Mouse (Mus musculus) forebrain, embryonic 11.5 days (tissue): ENCODE data around the gene Lrrc71. TPM values are rescaled to one million over a fixed set of nuclear protein-coding genes. Genes with fewer than 3 reads are reported as not detected.

Source experiments
- ATAC-seq: fragments of 200-750 bp; cut with Nextera tagmentation; replicated peaks from 2 replicates; pipeline ENCODE4 v1.8.0; 2017; ENCODE audit warnings: moderate TSS enrichment; ENCODE audit not compliant: low FRiP score
- DNase-seq: peaks from one replicate; pipeline ENCODE4 v3.0.0-alpha.2; 2017; ENCODE audit warnings: low spot score
- H3K27ac ChIP-seq: fragments of 300-500 bp; sonication (generic); 2 replicates; pipeline ENCODE4 v1.5.1; 2014; ENCODE audit warnings: low read depth, low read length
- H3K27me3 ChIP-seq: fragments of 300-500 bp; sonication (generic); 2 replicates; pipeline ENCODE4 v1.6.1; 2014; ENCODE audit warnings: mild to moderate bottlenecking, low read length, mixed read lengths; ENCODE audit not compliant: control insufficient read depth, insufficient read depth
- H3K36me3 ChIP-seq: fragments of 300-500 bp; sonication (generic); 2 replicates; pipeline ENCODE4 v1.6.1; 2014; ENCODE audit warnings: mild to moderate bottlenecking, low read length, moderate library complexity, mixed read lengths; ENCODE audit not compliant: control insufficient read depth, insufficient read depth
- H3K4me1 ChIP-seq: fragments of 300-500 bp; sonication (generic); replicated peaks from 2 replicates; pipeline ENCODE4 v1.6.1; 2014; ENCODE audit warnings: low read length, mixed read lengths; ENCODE audit not compliant: control insufficient read depth, insufficient read depth
- H3K4me2 ChIP-seq: fragments of 300-500 bp; sonication (generic); 2 replicates; pipeline ENCODE4 v1.6.1; 2014; ENCODE audit warnings: low read depth, mild to moderate bottlenecking, low read length, moderate library complexity, mixed read lengths; ENCODE audit not compliant: severe bottlenecking
- H3K4me3 ChIP-seq: fragments of 300-500 bp; sonication (generic); 2 replicates; pipeline ENCODE4 v1.5.1; 2014; ENCODE audit warnings: low read depth, low read length
- H3K9ac ChIP-seq: fragments of 300-500 bp; sonication (generic); 2 replicates; pipeline ENCODE4 v1.6.1; 2014; ENCODE audit warnings: low read length
- H3K9me3 ChIP-seq: fragments of 300-500 bp; sonication (generic); 2 replicates; pipeline ENCODE4 v1.6.1; 2016; ENCODE audit warnings: low read length, mixed read lengths; ENCODE audit not compliant: control insufficient read depth
- WGBS: fragments of 180-500 bp; shearing (Covaris S2); extraction: QIAGEN DNeasy Blood & Tissue Kit; methylation state at CpG from one replicate; pipeline ENCODE4 v1.1.7; 2014; 5-methylcytosine and 5-hydroxymethylcytosine counted together
- polyA plus RNA-seq: library from polyadenylated mRNA; unstranded; fragments of >200 nt; fragmentation: Nextera tagmentation; extraction: Ambion mirVana; gene quantifications from 2 replicates; pipeline ENCODE4 v1.2.1, GENCODE M21; 2014

The Lrrc71 gene
- polyA plus RNA-seq, 1 experiment from 2014 or later = 0.24 TPM

DNA sequence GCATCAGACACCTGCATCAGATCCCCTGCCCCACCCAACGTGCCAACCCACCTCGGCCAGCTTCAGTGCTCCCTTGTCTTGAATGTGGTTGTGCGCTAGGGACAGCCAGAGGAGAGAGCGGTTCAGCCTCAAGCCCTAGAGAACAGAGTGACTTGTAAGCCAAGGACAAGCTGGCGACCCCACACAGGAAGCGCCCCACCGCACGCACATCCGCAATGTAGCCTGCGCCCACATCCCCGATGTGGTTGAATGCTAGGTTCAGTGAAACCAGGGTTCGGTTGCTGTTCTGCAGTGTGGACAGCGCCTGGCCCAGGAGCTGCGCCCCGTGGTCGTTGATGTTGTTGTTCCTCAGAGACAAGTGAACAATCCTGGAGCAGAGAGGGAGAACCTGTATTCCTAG, 5.7 kb downstream of the Lrrc71 start:
- Histone ChIP-seq H3K27ac (no peak overlapping the region), H3K9ac (no peak overlapping the region), H3K4me1 (no peaks in the 10 kb centered on the region), H3K27me3 (no peaks in the 10 kb centered on the region), H3K36me3 (no peaks in the 10 kb centered on the region), H3K4me2 (no peak overlapping the region), H3K9me3 (no peaks in the 10 kb centered on the region), H3K4me3 (no peak overlapping the region)
- ATAC-seq = no peak
- 90% methylated on average over 16 of the region's 16 CpGs for WGBS
- DNase-seq = no peak

DNA sequence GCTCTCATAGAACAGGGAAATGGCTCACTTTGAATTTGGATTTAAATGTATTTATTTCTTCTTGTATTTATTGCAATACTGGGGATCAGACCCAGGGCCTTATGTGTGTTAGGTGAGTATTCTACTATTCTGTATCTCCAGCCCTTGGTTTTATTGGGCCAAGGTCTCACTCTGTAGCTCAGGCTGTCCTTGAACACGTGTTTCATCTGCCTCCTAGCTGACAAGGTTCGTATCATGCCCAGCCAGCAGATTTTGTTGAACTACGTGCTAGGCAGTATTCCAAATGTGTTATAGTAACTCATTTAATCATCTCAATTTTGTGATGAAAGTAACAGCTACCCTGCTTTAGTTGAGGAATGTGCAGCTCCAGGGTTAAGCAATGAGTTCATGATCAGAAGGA, 6.4 kb downstream of the Lrrc71 start:
- H3K9ac ChIP-seq = no peak overlapping the region
- ATAC-seq (no peak), DNase-seq (no peak)
- H3K27ac ChIP-seq = no peak overlapping the region
- no peaks in the 10 kb centered on the region for H3K4me1 ChIP-seq
- no peak overlapping the region for H3K4me3 ChIP-seq
- H3K4me2 ChIP-seq = no peak overlapping the region
- H3K36me3 ChIP-seq = no peaks in the 10 kb centered on the region
- H3K9me3 ChIP-seq = no peaks in the 10 kb centered on the region
- 91% methylated on average over 3 of the region's 3 CpGs for WGBS
- no peaks in the 10 kb centered on the region for H3K27me3 ChIP-seq

DNA sequence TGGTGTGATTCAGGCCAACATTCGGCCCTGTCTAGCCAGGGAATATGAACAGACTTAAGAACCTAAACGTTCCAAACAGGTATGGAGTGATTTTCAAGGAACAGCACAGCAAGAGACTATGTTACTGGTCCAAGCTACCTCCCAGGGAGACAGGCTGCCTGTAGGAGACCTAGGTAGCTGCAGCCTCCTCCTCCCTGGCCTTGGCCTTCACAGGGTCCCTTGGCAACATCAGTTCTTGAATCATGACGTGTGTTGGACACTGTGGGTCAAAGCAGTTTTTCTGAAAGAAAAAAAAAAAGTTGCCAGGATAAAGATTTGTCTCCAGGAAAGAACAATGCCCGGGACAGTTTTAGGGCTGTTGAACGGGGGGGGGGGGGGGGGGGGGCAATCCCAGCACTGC, 9.5 kb downstream of the Lrrc71 start:
- no peak overlapping the region for H3K27ac ChIP-seq
- 86% methylated on average over 5 of the region's 5 CpGs for WGBS
- H3K9me3 ChIP-seq = no peaks in the 10 kb centered on the region
- no peaks in the 10 kb centered on the region; the same call in 1 of the 2 replicates for H3K36me3 ChIP-seq
- DNase-seq = no peak
- no peaks in the 10 kb centered on the region for H3K27me3 ChIP-seq
- H3K4me1 ChIP-seq = no peaks in the 10 kb centered on the region
- no peak overlapping the region for H3K4me3 ChIP-seq
- ATAC-seq = no peak
- H3K9ac ChIP-seq = no peak overlapping the region
- no peak overlapping the region for H3K4me2 ChIP-seq

DNA sequence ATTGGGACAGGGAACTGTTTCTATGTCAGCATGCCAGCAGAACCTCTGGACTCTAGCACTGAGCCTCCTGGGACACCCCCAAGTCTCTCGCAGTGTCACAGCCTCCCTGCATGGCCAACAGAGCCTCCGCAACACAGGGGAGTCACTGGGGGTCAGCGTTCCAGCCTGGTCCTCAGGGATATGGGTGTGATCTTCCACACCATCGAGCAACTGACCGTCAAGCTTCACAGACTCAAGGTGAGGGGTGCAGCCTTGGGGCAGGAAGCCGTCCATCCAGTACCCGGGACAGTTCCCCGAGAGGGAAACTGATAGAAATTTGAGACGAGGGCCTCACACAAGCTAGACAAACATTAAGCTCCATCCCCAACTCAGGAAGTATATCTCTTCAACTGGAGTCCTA, 13.1 kb downstream of the Lrrc71 start:
- H3K27me3 ChIP-seq = no peaks in the 10 kb centered on the region
- DNase-seq (no peak), ATAC-seq (no peak)
- H3K4me1 ChIP-seq = no peaks in the 10 kb centered on the region
- H3K4me3 ChIP-seq = no peak overlapping the region
- WGBS = 89% methylated on average over 9 of the region's 9 CpGs
- no peaks in the 10 kb centered on the region; the same call in none of the 2 replicates for H3K36me3 ChIP-seq
- no peak overlapping the region for H3K4me2 ChIP-seq
- H3K9ac ChIP-seq = no peak overlapping the region
- H3K9me3 ChIP-seq = no peaks in the 10 kb centered on the region
- H3K27ac ChIP-seq = no peak overlapping the region

DNA sequence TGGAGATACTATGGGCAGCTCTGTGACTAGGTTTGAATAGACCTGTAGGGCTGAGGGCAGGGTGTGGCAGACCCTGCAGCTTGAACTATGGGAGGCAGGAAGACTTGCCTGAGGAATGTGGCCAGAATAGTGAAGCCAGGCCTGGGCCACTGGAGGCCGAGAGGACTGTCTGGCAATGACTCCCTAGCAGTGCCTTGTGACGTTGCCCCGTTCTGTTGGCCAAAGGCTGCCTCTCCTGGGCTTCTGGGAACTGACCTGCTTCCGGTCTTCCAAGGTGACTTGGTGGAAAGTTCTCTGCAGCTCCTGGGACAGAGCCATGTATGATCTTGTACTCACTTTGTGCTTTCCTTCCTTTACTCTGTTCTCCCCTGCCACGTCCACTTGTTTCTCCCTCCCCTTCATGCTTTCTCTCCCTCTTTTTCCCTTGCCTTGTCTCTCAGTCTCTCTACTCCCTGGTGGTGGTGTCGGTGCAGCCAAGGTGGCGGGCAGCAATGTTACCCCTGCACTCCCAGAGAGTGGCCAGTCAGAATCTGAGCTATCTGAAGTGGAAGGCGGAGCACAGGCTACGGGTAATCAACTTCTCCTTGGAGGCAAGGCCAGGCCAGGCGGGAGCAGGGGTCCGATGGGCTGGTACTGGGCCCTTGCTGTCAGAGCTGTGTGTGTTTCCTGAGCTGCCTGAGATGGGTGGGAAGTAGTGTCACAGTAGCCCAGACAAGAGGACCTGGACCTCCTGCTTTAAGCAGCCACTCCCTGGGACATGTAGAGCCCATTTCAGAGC, 14.3 kb downstream of the Lrrc71 start:
- no peaks in the 10 kb centered on the region for H3K27me3 ChIP-seq
- no peak overlapping the region for H3K9ac ChIP-seq
- 86% methylated on average over 11 of the region's 11 CpGs for WGBS
- H3K4me3 ChIP-seq = no peak overlapping the region
- H3K9me3 ChIP-seq = no peaks in the 10 kb centered on the region
- H3K4me2 ChIP-seq = no peak overlapping the region
- no peak for ATAC-seq
- no peaks in the 10 kb centered on the region for H3K4me1 ChIP-seq
- no peak overlapping the region for H3K27ac ChIP-seq
- DNase-seq = no peak
- no peaks in the 10 kb centered on the region; the same call in none of the 2 replicates for H3K36me3 ChIP-seq

DNA sequence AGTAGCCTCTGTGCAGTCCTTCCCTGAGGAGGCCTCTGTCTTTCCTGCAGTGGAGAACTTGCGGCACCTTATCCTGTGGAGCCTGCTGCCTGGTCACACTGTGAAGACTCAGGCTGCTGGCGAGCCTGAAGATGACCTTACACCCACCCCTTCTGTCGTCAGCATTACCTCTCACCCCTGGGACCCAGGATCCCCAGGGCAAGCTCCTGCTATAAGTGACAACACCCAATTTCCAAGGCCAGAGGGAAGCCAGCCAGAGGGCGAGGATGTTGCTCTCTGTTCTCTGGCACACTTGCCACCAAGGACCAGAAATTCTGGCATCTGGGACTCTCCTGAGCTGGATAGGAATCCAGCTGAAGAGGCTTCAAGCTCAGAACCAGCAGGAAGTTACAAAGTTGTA, 15.3 kb downstream of the Lrrc71 start:
- ATAC-seq = no peak
- no peak overlapping the region for H3K4me2 ChIP-seq
- DNase-seq = no peak
- no peaks in the 10 kb centered on the region for H3K27me3 ChIP-seq
- H3K9ac ChIP-seq = no peak overlapping the region
- WGBS = 86% methylated on average over 4 of the region's 4 CpGs
- H3K27ac ChIP-seq = no peak overlapping the region
- H3K4me1 ChIP-seq = no peaks in the 10 kb centered on the region
- H3K36me3 ChIP-seq = no peaks in the 10 kb centered on the region; the same call in none of the 2 replicates
- H3K4me3 ChIP-seq = no peak overlapping the region
- no peaks in the 10 kb centered on the region for H3K9me3 ChIP-seq

DNA sequence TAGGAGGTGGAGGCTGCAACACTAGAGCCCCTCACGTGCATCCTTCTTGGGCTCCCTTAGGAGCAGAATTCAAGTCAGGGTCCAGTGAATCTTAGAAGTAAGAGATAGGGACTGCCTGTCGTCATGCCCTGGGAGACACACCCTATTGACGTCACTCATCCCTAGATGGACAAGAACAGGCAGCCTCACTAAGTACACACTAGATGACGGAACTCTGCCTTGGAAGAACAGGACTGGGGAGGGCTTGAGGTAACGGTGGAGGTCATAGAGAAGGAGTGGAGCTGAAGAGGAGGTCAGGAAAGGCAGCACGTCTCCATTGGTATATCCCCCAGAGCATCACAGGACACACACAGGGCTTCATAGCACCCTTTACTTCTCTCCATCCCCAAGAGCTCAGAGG, 19.7 kb downstream of the Lrrc71 start:
- ATAC-seq (no peak), DNase-seq (peak; percentile 23)
- H3K4me2 ChIP-seq = no peak overlapping the region
- no peaks in the 10 kb centered on the region for H3K27me3 ChIP-seq
- peaks cover 3% of the 10 kb centered on the region; the same call in 1 of the 2 replicates for H3K36me3 ChIP-seq
- H3K9me3 ChIP-seq = no peaks in the 10 kb centered on the region
- H3K9ac ChIP-seq = no peak overlapping the region
- no peaks in the 10 kb centered on the region for H3K4me1 ChIP-seq
- H3K27ac ChIP-seq = no peak overlapping the region
- no peak overlapping the region for H3K4me3 ChIP-seq
- WGBS = 88% methylated on average over 6 of the region's 6 CpGs

DNA sequence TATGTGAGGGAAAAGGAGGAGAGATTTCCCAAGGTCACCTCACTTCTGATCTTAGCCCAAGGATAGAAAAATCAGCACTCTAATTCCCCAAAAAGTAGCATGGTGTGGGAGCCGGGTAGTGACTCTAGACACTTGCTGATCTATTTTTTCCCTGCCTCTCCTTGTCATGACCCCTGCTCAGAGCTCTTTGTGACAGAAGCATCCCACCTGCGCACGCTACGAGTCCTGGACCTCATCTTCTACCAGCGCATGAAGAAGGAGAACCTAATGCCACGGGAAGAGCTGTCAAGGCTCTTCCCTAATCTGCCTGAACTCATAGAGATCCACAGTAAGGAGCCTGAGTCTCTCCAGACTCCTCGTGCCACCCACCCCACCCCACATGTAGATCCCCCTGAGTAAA, 22.2 kb downstream of the Lrrc71 start:
- no peaks in the 10 kb centered on the region for H3K4me1 ChIP-seq
- peaks cover 3% of the 10 kb centered on the region; the same call in 1 of the 2 replicates for H3K36me3 ChIP-seq
- H3K4me2 ChIP-seq = no peak overlapping the region
- 95% methylated on average over 7 of the region's 7 CpGs for WGBS
- no peak overlapping the region for H3K9ac ChIP-seq
- no peak overlapping the region for H3K4me3 ChIP-seq
- H3K27me3 ChIP-seq = no peaks in the 10 kb centered on the region
- H3K9me3 ChIP-seq = no peaks in the 10 kb centered on the region
- ATAC-seq = no peak
- no peak for DNase-seq
- no peak overlapping the region for H3K27ac ChIP-seq
